Mouse (Mus musculus) embryonic facial prominence, embryonic 14.5 days (tissue): ENCODE data around the gene Nox3. TPM values are rescaled to one million over a fixed set of nuclear protein-coding genes. Genes with fewer than 3 reads are reported as not detected.
A peak's percentile ranks its signal among the peaks of the same experiment; 100 is the strongest.

Source experiments
- ATAC-seq: fragments of 200-750 bp; cut with Nextera tagmentation; 2 replicates; pipeline ENCODE4 v1.8.0; 2017; ENCODE audit warnings: low read depth, moderate number of reproducible peaks, moderate TSS enrichment
- DNase-seq: peaks from one replicate; pipeline ENCODE4 v3.0.0-alpha.2; 2015; ENCODE audit warnings: low spot score
- H3K27ac ChIP-seq: fragments of 300-500 bp; sonication (generic); replicated peaks from 2 replicates; pipeline ENCODE4 v1.5.1; 2014; ENCODE audit warnings: low read depth, mild to moderate bottlenecking, low read length, moderate library complexity
- H3K27me3 ChIP-seq: fragments of 300-500 bp; sonication (generic); replicated peaks from 2 replicates; pipeline ENCODE4 v1.6.1; 2014; ENCODE audit warnings: low read length; ENCODE audit not compliant: control insufficient read depth, insufficient read depth
- H3K36me3 ChIP-seq: fragments of 300-500 bp; sonication (generic); 2 replicates; pipeline ENCODE4 v1.6.1; 2014; ENCODE audit warnings: low read length, mixed read lengths; ENCODE audit not compliant: control insufficient read depth, insufficient read depth
- H3K4me1 ChIP-seq: fragments of 300-500 bp; sonication (generic); 2 replicates; pipeline ENCODE4 v1.6.1; 2014; ENCODE audit warnings: antibody characterized with exemption, low read length; ENCODE audit not compliant: control insufficient read depth, insufficient read depth
- H3K4me2 ChIP-seq: fragments of 300-500 bp; sonication (generic); 2 replicates; pipeline ENCODE4 v1.6.1; 2014; ENCODE audit warnings: low read depth, mild to moderate bottlenecking, low read length, moderate library complexity, mixed read lengths
- H3K4me3 ChIP-seq: fragments of 300-500 bp; sonication (generic); 2 replicates; pipeline ENCODE4 v1.5.1; 2014; ENCODE audit warnings: low read depth, mild to moderate bottlenecking, low read length
- H3K9ac ChIP-seq: fragments of 300-500 bp; sonication (generic); 2 replicates; pipeline ENCODE4 v1.6.1; 2014; ENCODE audit warnings: low read depth, mild to moderate bottlenecking, low read length, moderate library complexity, mixed read lengths
- H3K9me3 ChIP-seq: fragments of 300-500 bp; sonication (generic); 2 replicates; pipeline ENCODE4 v1.6.1; 2016; ENCODE audit warnings: low read length; ENCODE audit not compliant: control insufficient read depth
- WGBS: fragments of 180-500 bp; shearing (Covaris S2); extraction: QIAGEN DNeasy Blood & Tissue Kit; methylation state at CpG from one replicate; pipeline ENCODE4 v1.1.7; 2014; 5-methylcytosine and 5-hydroxymethylcytosine counted together
- polyA plus RNA-seq: library from polyadenylated mRNA; unstranded; fragments of >200 nt; fragmentation: Nextera tagmentation; extraction: Ambion mirVana; gene quantifications from 2 replicates; pipeline ENCODE4 v1.2.1, GENCODE M21; 2014

Gene Nox3
- polyA plus RNA-seq, 1 experiment from 2014 or later = 0.18 TPM

GRCm38 (mm10) chr17:3669226-3669625, 26.8 kb downstream of the Nox3 start:
- no peak overlapping the region for H3K27ac ChIP-seq
- H3K4me3 ChIP-seq = no peak overlapping the region
- H3K9me3 ChIP-seq = no peaks in the 10 kb centered on the region
- H3K4me2 ChIP-seq = no peak overlapping the region
- H3K4me1 ChIP-seq = no peaks in the 10 kb centered on the region
- no peaks in the 10 kb centered on the region for H3K27me3 ChIP-seq
- H3K9ac ChIP-seq = no peak overlapping the region
- no peaks in the 10 kb centered on the region for H3K36me3 ChIP-seq
- ATAC-seq (no peak), DNase-seq (no peak)
- 66% methylated on average over 4 of the region's 4 CpGs for WGBS

GRCm38 (mm10) chr17:3667287-3667686, 28.8 kb downstream of the Nox3 start:
- H3K27ac ChIP-seq = no peak overlapping the region
- no peak overlapping the region for H3K9ac ChIP-seq
- no peak overlapping the region for H3K4me2 ChIP-seq
- WGBS = 87% methylated on average over 4 of the region's 4 CpGs
- no peaks in the 10 kb centered on the region for H3K36me3 ChIP-seq
- DNase-seq = no peak
- no peak overlapping the region for H3K4me3 ChIP-seq
- no peak for ATAC-seq
- H3K9me3 ChIP-seq = no peaks in the 10 kb centered on the region
- H3K27me3 ChIP-seq = no peaks in the 10 kb centered on the region
- H3K4me1 ChIP-seq = no peaks in the 10 kb centered on the region

GRCm38 (mm10) chr17:3665321-3665720, 30.7 kb downstream of the Nox3 start:
- Histone ChIP-seq H3K9ac (no peak overlapping the region), H3K4me2 (no peak overlapping the region), H3K4me1 (no peaks in the 10 kb centered on the region), H3K27ac (no peak overlapping the region), H3K4me3 (no peak overlapping the region), H3K27me3 (no peaks in the 10 kb centered on the region), H3K9me3 (no peaks in the 10 kb centered on the region), H3K36me3 (no peaks in the 10 kb centered on the region)
- WGBS = 77% methylated on average over 4 of the region's 4 CpGs
- DNase-seq (no peak), ATAC-seq (no peak)

- H3K36me3 ChIP-seq = no peaks in the 10 kb centered on the region
- H3K27ac ChIP-seq = no peak overlapping the region
- H3K4me2 ChIP-seq = no peak overlapping the region
- 67% methylated on average over 5 of the region's 5 CpGs for WGBS
- ATAC-seq (no peak), DNase-seq (no peak)
- no peak overlapping the region for H3K4me3 ChIP-seq
- H3K9me3 ChIP-seq = no peaks in the 10 kb centered on the region
- H3K9ac ChIP-seq = no peak overlapping the region
- no peaks in the 10 kb centered on the region for H3K27me3 ChIP-seq
- H3K4me1 ChIP-seq = no peaks in the 10 kb centered on the region
Measured at GRCm38 (mm10) chr17:3659497-3659896, 36.6 kb downstream of the Nox3 start.

- 43% methylated on average over 3 of the region's 3 CpGs for WGBS
- no peaks in the 10 kb centered on the region for H3K27me3 ChIP-seq
- no peaks in the 10 kb centered on the region for H3K4me1 ChIP-seq
- no peaks in the 10 kb centered on the region for H3K36me3 ChIP-seq
- DNase-seq (no peak), ATAC-seq (no peak)
- no peak overlapping the region for H3K27ac ChIP-seq
- no peak overlapping the region for H3K4me2 ChIP-seq
- H3K9me3 ChIP-seq = no peaks in the 10 kb centered on the region
- H3K9ac ChIP-seq = no peak overlapping the region
- H3K4me3 ChIP-seq = no peak overlapping the region
Measured at GRCm38 (mm10) chr17:3650377-3650776, 45.7 kb downstream of the Nox3 start.

- 77% methylated on average over 2 of the region's 2 CpGs for WGBS
- Histone ChIP-seq H3K27ac (no peak overlapping the region), H3K4me2 (no peak overlapping the region), H3K27me3 (no peaks in the 10 kb centered on the region), H3K9ac (no peak overlapping the region), H3K4me1 (peaks cover 3% of the 10 kb centered on the region; the same call in 1 of the 2 replicates), H3K4me3 (no peak overlapping the region), H3K9me3 (no peaks in the 10 kb centered on the region), H3K36me3 (no peaks in the 10 kb centered on the region)
- DNase-seq = no peak
- ATAC-seq = no peak
Measured at GRCm38 (mm10) chr17:3643582-3643981, 52.5 kb downstream of the Nox3 start.

GRCm38 (mm10) chr17:3641456-3641855, 54.6 kb downstream of the Nox3 start:
- H3K4me1 ChIP-seq = peaks cover 3% of the 10 kb centered on the region; the same call in 1 of the 2 replicates
- 30% methylated on average over 5 of the region's 5 CpGs for WGBS
- no peak overlapping the region for H3K27ac ChIP-seq
- DNase-seq = peak; percentile 39
- no peak overlapping the region for H3K4me3 ChIP-seq
- H3K27me3 ChIP-seq = no peaks in the 10 kb centered on the region
- H3K4me2 ChIP-seq = no peak overlapping the region
- no peaks in the 10 kb centered on the region for H3K9me3 ChIP-seq
- H3K9ac ChIP-seq = no peak overlapping the region
- no peak for ATAC-seq
- no peaks in the 10 kb centered on the region for H3K36me3 ChIP-seq

- Histone ChIP-seq H3K27me3 (no peaks in the 10 kb centered on the region), H3K36me3 (no peaks in the 10 kb centered on the region), H3K4me2 (no peak overlapping the region), H3K27ac (no peak overlapping the region), H3K4me1 (peaks cover 3% of the 10 kb centered on the region; the same call in 1 of the 2 replicates), H3K9ac (no peak overlapping the region), H3K9me3 (no peaks in the 10 kb centered on the region), H3K4me3 (no peak overlapping the region)
- ATAC-seq (no peak), DNase-seq (no peak)
- WGBS = 76% methylated on average over 3 of the region's 3 CpGs
Measured at GRCm38 (mm10) chr17:3638757-3639156, 57.3 kb downstream of the Nox3 start.

GRCm38 (mm10) chr17:3632501-3632900, 63.6 kb downstream of the Nox3 start:
- Histone ChIP-seq H3K36me3 (no peaks in the 10 kb centered on the region), H3K4me2 (no peak overlapping the region), H3K9me3 (no peaks in the 10 kb centered on the region), H3K9ac (no peak overlapping the region), H3K27ac (no peak overlapping the region), H3K4me3 (no peak overlapping the region), H3K27me3 (no peaks in the 10 kb centered on the region), H3K4me1 (no peaks in the 10 kb centered on the region)
- no peak for DNase-seq
- no peak for ATAC-seq
- 63% methylated on average over 3 of the region's 3 CpGs for WGBS
